Mouse (Mus musculus) forebrain, embryonic 15.5 days (tissue): ENCODE measurements at regions not wholly inside any gene's neighbourhood (a gene's known extent, or its start where the extent isn't known, plus 50 kb on each side); places are given as distances from the start of the nearest gene placed in this dataset.
A peak's percentile ranks its signal among the peaks of the same experiment; 100 is the strongest.
"Not testable (repeated sequence)": the region's sequence is repeated elsewhere in the genome, so short reads cannot be mapped to it uniquely, and the experiment has no call there.

Experiments used
- ATAC-seq: fragments of 200-750 bp; cut with Nextera tagmentation; replicated peaks from 2 replicates; pipeline ENCODE4 v1.8.0; 2017; ENCODE audit warnings: mild to moderate bottlenecking, moderate TSS enrichment, moderate library complexity
- H3K27ac ChIP-seq: fragments of 300-500 bp; sonication (generic); replicated peaks from 2 replicates; pipeline ENCODE4 v1.5.1; 2015; ENCODE audit warnings: mild to moderate bottlenecking, inconsistent platforms
- H3K27me3 ChIP-seq: fragments of 300-500 bp; sonication (generic); 2 replicates; pipeline ENCODE4 v1.6.1; 2015; ENCODE audit warnings: inconsistent platforms
- H3K36me3 ChIP-seq: fragments of 300-500 bp; sonication (generic); 2 replicates; pipeline ENCODE4 v1.6.1; 2015; ENCODE audit warnings: mild to moderate bottlenecking, inconsistent platforms
- H3K4me1 ChIP-seq: fragments of 300-500 bp; sonication (generic); 2 replicates; pipeline ENCODE4 v1.6.1; 2015; ENCODE audit warnings: inconsistent platforms
- H3K4me2 ChIP-seq: fragments of 300-500 bp; sonication (generic); replicated peaks from 2 replicates; pipeline ENCODE4 v1.6.1; 2015; ENCODE audit warnings: mild to moderate bottlenecking, inconsistent platforms
- H3K4me3 ChIP-seq: fragments of 300-500 bp; sonication (generic); 2 replicates; pipeline ENCODE4 v1.5.1; 2015; ENCODE audit warnings: mild to moderate bottlenecking, inconsistent platforms
- H3K9ac ChIP-seq: fragments of 300-500 bp; sonication (generic); replicated peaks from 2 replicates; pipeline ENCODE4 v1.6.1; 2015; ENCODE audit warnings: mild to moderate bottlenecking, inconsistent platforms
- H3K9me3 ChIP-seq: fragments of 300-500 bp; sonication (generic); 2 replicates; pipeline ENCODE4 v1.6.1; 2016; ENCODE audit warnings: inconsistent platforms
- WGBS: fragments of 180-500 bp; shearing (Covaris S2); methylation state at CpG from one replicate; pipeline ENCODE4 v1.1.7; 2015; ENCODE audit warnings: mixed read lengths; 5-methylcytosine and 5-hydroxymethylcytosine counted together

- H3K27ac ChIP-seq, H3K4me1 ChIP-seq, H3K9me3 ChIP-seq, H3K9ac ChIP-seq, H3K4me2 ChIP-seq, H3K27me3 ChIP-seq, H3K36me3 ChIP-seq, H3K4me3 ChIP-seq: not testable (repeated sequence)
- ATAC-seq, result peak; percentile 100
- WGBS, result 87% methylated on average over 13 of the region's 13 CpGs
These were observed 1197.8 kb downstream of the Galc start for GRCm38 (mm10) chr12:97061352-97061895.

- H3K36me3 ChIP-seq, result no peaks in the 10 kb centered on the region
- H3K27me3 ChIP-seq, result no peaks in the 10 kb centered on the region
- no peak overlapping the region for H3K27ac ChIP-seq
- H3K4me1 ChIP-seq, result no peaks in the 10 kb centered on the region
- H3K9ac ChIP-seq, result no peak overlapping the region
- H3K4me2 ChIP-seq, result no peak overlapping the region
- no peak for ATAC-seq
- no peak overlapping the region for H3K4me3 ChIP-seq
- 90% methylated on average over 2 of the region's 2 CpGs for WGBS
- H3K9me3 ChIP-seq, result no peaks in the 10 kb centered on the region
These were observed 1211.6 kb downstream of the Galc start for GRCm38 (mm10) chr12:97047674-97048073.
